Mouse (Mus musculus) frontal cortex, adult (tissue): Measurements from ENCODE around the gene Rab38.

Experiments
- ATAC-seq: cut with Nextera tagmentation; 2 replicates; pipeline ENCODE4 v1.9.2; 2017; ENCODE audit warnings: mild to moderate bottlenecking, moderate library complexity, mixed read lengths; ENCODE audit not compliant: low TSS enrichment

The Rab38 gene

GRCm38 (mm10) chr7:88527100-88527671 lies 97.1 kb downstream of the Rab38 start:
- no peak for ATAC-seq

DNA sequence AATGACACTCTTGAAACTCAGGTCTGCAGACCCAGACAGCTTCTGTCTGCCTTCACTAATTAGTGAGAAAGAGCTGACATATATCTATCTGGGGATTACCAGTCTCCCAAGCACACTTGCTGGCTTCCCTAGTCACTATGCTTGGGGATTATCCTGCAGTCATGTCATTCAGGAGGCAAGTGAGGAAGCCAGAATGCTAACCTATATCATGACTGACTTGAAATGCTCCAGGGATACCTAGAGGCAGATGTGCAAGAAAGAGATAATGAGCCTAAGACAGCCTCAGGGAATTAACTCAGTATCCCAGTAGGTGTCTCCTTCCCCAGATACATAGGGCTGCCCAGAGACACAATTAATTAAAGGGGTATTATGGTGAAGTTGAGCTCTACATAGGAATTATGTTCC lies 106.1 kb downstream of the Rab38 start:
- ATAC-seq = no peak

DNA sequence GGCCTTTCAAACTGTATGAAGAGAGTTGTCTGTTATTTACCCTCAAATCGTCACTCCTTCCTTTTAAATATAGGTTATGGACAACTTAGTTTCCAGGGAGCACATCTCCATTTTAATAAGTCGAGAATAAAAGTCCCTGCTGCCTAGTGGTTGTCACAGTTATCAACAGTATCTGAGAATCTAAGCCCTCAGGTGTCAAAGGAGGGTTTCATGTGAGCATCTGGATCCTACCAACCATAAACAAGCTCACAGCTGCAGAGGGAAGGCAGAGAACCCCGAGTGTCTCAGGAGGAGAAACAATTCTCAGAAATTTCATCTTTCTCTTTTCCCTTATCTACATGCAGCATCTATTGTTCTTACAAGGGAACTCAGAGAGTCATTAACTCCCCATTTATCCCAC lies 106.7 kb downstream of the Rab38 start:
- no peak for ATAC-seq
